Mouse (Mus musculus): ENCODE data around the gene Ube2i. TPM values are rescaled to one million over a fixed set of nuclear protein-coding genes. Genes with fewer than 3 reads are reported as not detected.
A peak's percentile ranks its signal among the peaks of the same experiment; 100 is the strongest.
"Not testable (repeated sequence)": the region's sequence is repeated elsewhere in the genome, so short reads cannot be mapped to it uniquely, and the experiment has no call there.

Gene Ube2i
- polyA plus RNA-seq, 1 experiment from 2014 or later = 400 TPM

DNA sequence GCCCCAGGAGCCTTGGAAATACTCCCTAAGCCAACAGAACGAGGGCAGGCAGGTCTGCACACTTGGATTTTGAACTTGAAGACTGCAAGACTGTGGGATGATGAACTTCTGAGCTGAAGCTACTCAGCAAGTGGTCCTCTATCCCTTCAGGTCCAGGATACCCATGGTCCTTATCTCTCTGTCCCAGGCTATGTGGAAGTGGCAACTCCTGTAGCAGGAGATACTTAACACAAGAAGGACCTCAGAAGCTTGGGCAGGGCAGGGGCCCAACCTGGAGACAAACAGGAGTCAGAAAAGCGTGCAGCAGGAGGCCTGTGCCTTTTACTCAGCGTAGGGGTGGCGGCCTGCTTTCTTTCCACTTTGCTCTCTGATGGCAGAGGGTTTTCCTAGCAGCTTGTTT, 48.8 kb downstream of the Ube2i start:
- Histone ChIP-seq H3K27ac (replicated peaks) (no peak overlapping the region), H3K4me3 (replicated peaks) (no peak overlapping the region), H3K36me3 (peaks cover 27% of the 10 kb centered on the region), H3K9ac (replicated peaks) (no peak overlapping the region), H3K9me3 (replicated peaks) (no peaks in the 10 kb centered on the region), H3K4me1 (peaks cover 25% of the 10 kb centered on the region), H3K4me2 (no peak overlapping the region), H3K27me3 (replicated peaks) (no peaks in the 10 kb centered on the region)
- 90% methylated on average over 4 of the region's 4 CpGs for WGBS
- ATAC-seq (ENCODE audit: low FRiP score) = no peak

- WGBS = 88% methylated on average over 7 of the region's 7 CpGs
- H3K36me3 ChIP-seq = peaks cover 29% of the 10 kb centered on the region
These were observed 49.7 kb downstream of the Ube2i start for GRCm38 (mm10) chr17:25224586-25225222.

GRCm38 (mm10) chr17:25222951-25223601, 51.3 kb downstream of the Ube2i start:
- H3K36me3 ChIP-seq = peaks cover 34% of the 10 kb centered on the region
- ATAC-seq (ENCODE audit: low FRiP score) = peak; percentile 1; the same call in 1 of the 2 replicates
- H3K27ac ChIP-seq (replicated peaks) = 0 out of 2 replicates have a peak overlapping the region, but pooled peaks have one; percentile 18
- H3K4me1 ChIP-seq = peaks cover 28% of the 10 kb centered on the region
- H3K27me3 ChIP-seq (replicated peaks) = no peaks in the 10 kb centered on the region
- H3K9ac ChIP-seq (replicated peaks) = peak overlapping the region; percentile 26
- H3K4me3 ChIP-seq (replicated peaks) = peak overlapping the region; percentile 41
- H3K9me3 ChIP-seq (replicated peaks) = no peaks in the 10 kb centered on the region
- peak overlapping the region; percentile 72 for H3K4me2 ChIP-seq
- 55% methylated on average over 6 of the region's 6 CpGs for WGBS

More at GRCm38 (mm10) chr17:25224586-25225222, 49.7 kb downstream of the Ube2i start:
- ATAC-seq (ENCODE audit: low FRiP score) = no peak
- H3K27me3 ChIP-seq (replicated peaks) = no peaks in the 10 kb centered on the region
- H3K4me3 ChIP-seq (replicated peaks) = no peak overlapping the region
- H3K4me1 ChIP-seq = peaks cover 28% of the 10 kb centered on the region
- H3K27ac ChIP-seq (replicated peaks) = no peak overlapping the region
- no peak overlapping the region for H3K9ac ChIP-seq (replicated peaks)
- H3K9me3 ChIP-seq (replicated peaks) = no peaks in the 10 kb centered on the region
- no peak overlapping the region for H3K4me2 ChIP-seq

GRCm38 (mm10) chr17:25222504-25222940, 51.9 kb downstream of the Ube2i start:
- Histone ChIP-seq H3K36me3 (peaks cover 37% of the 10 kb centered on the region), H3K4me3 (replicated peaks) (peak overlapping the region; percentile 41), H3K4me1 (peaks cover 28% of the 10 kb centered on the region), H3K9ac (replicated peaks) (peak overlapping the region; percentile 26), H3K27ac (replicated peaks) (0 out of 2 replicates have a peak overlapping the region, but pooled peaks have one; percentile 18), H3K4me2 (peak overlapping the region; percentile 72)
- 15% methylated on average over 17 of the region's 28 CpGs for WGBS
- H3K9me3 ChIP-seq (replicated peaks); H3K27me3 ChIP-seq (replicated peaks): not testable (repeated sequence)
- peak; percentile 89 for ATAC-seq (ENCODE audit: low FRiP score)

GRCm38 (mm10) chr17:25221821-25222503, 52.5 kb downstream of the Ube2i start:
- Histone ChIP-seq H3K4me2 (peak overlapping the region; percentile 72), H3K4me3 (replicated peaks) (peak overlapping the region; percentile 41), H3K27ac (replicated peaks) (peak overlapping the region; percentile 72), H3K36me3 (peaks cover 40% of the 10 kb centered on the region), H3K9me3 (replicated peaks) (no peaks in the 10 kb centered on the region), H3K9ac (replicated peaks) (peak overlapping the region; percentile 51), H3K4me1 (peaks cover 28% of the 10 kb centered on the region), H3K27me3 (replicated peaks) (no peaks in the 10 kb centered on the region)
- ATAC-seq (ENCODE audit: low FRiP score) = peak; percentile 88
- 2% methylated on average over 19 of the region's 30 CpGs for WGBS

DNA sequence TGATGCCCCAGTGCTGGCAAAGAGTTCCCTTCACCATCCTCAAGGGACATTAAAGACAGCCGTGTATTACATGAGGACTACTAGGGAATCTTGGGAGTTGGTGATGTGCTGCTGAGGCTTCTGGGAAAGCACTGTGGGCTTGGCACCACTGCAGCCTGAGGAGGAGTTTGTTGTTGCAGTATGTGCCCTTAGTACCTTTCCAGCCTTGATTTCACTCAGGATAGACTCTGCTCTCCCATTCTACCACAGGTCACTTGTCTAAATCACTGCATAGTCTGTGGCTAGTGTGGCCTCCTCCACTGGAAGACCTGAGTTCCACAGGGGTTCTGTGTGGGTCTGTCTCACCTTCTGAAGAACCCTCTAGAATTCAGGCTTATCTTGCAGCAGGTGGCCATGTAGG, 53.7 kb downstream of the Ube2i start:
- no peak for ATAC-seq (ENCODE audit: low FRiP score)
- H3K9me3 ChIP-seq (replicated peaks) = no peaks in the 10 kb centered on the region
- no peak overlapping the region for H3K4me3 ChIP-seq (replicated peaks)
- no peaks in the 10 kb centered on the region for H3K27me3 ChIP-seq (replicated peaks)
- WGBS = 77% methylated on average over 1 of the region's 1 CpGs
- no peak overlapping the region for H3K9ac ChIP-seq (replicated peaks)
- H3K36me3 ChIP-seq = peaks cover 41% of the 10 kb centered on the region
- H3K27ac ChIP-seq (replicated peaks) = no peak overlapping the region
- no peak overlapping the region for H3K4me2 ChIP-seq
- H3K4me1 ChIP-seq = peaks cover 28% of the 10 kb centered on the region

- H3K27me3 ChIP-seq (replicated peaks) = no peaks in the 10 kb centered on the region
- H3K36me3 ChIP-seq = peaks cover 50% of the 10 kb centered on the region
- no peak overlapping the region for H3K9ac ChIP-seq (replicated peaks)
- 94% methylated on average over 15 of the region's 15 CpGs for WGBS
- H3K4me1 ChIP-seq = peaks cover 28% of the 10 kb centered on the region
- no peak overlapping the region for H3K27ac ChIP-seq (replicated peaks)
- no peak overlapping the region for H3K4me3 ChIP-seq (replicated peaks)
- H3K4me2 ChIP-seq = no peak overlapping the region
- ATAC-seq (ENCODE audit: low FRiP score) = no peak
- no peaks in the 10 kb centered on the region for H3K9me3 ChIP-seq (replicated peaks)
These were observed 54.7 kb downstream of the Ube2i start for GRCm38 (mm10) chr17:25219492-25220295.

DNA sequence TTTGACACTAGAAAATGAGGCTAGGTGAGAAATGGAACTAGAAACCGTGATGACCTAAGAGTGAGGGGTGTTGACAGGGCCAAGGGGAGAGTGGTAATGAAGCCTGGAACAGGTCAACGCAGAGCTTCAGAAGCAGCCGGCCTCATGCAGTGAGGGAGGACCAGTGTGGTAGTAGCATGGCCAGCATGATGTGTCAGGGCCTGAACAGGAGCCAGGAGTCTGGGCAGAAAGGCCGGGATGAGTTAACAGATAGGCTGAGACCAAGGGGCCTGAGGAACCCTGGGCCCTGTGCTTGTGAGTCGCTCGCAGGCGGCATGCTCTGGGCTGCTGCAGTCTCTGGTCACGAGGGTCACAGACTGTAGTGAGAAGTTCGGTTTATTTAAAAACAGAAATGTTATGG, 55.5 kb downstream of the Ube2i start:
- no peaks in the 10 kb centered on the region for H3K27me3 ChIP-seq (replicated peaks)
- ATAC-seq (ENCODE audit: low FRiP score) = no peak
- H3K36me3 ChIP-seq = peaks cover 57% of the 10 kb centered on the region
- H3K4me1 ChIP-seq = peaks cover 28% of the 10 kb centered on the region
- H3K9me3 ChIP-seq (replicated peaks) = no peaks in the 10 kb centered on the region
- H3K4me2 ChIP-seq = no peak overlapping the region
- H3K27ac ChIP-seq (replicated peaks) = no peak overlapping the region
- no peak overlapping the region for H3K4me3 ChIP-seq (replicated peaks)
- WGBS = 91% methylated on average over 9 of the region's 9 CpGs
- H3K9ac ChIP-seq (replicated peaks) = no peak overlapping the region

DNA sequence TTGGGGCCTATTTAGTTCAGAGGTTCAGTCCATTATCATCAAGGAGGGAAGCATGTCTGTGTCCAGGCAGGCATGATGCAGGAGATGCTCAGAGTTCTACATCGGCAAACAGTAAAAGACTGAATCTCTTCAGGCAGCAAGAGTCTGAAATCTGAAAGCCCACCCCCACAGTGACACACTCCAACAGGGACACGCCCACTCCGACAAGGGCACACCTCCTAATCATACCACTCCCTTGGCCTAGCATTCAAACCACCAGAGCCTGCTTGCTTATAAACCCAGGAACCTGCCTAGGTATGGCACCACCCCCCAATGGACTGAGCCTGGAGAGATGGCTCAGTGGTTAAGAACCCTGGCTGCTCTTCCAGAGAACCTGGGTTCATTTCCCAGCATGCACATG, 59.0 kb downstream of the Ube2i start:
- no peak for ATAC-seq (ENCODE audit: low FRiP score)
- peaks cover 82% of the 10 kb centered on the region for H3K36me3 ChIP-seq
- H3K4me2 ChIP-seq = no peak overlapping the region
- H3K4me3 ChIP-seq (replicated peaks) = no peak overlapping the region
- no peaks in the 10 kb centered on the region for H3K9me3 ChIP-seq (replicated peaks)
- peaks cover under 1% of the 10 kb centered on the region; the same call in 1 of the 2 replicates for H3K4me1 ChIP-seq
- no peak overlapping the region for H3K27ac ChIP-seq (replicated peaks)
- no peaks in the 10 kb centered on the region for H3K27me3 ChIP-seq (replicated peaks)
- H3K9ac ChIP-seq (replicated peaks) = no peak overlapping the region
- 89% methylated on average over 3 of the region's 3 CpGs for WGBS

All from neural tube, embryonic 15.5 days (tissue).